Mouse (Mus musculus) ovary, postnatal 14 days (tissue): ENCODE data around the gene Sorcs3.
A peak's percentile ranks its signal among the peaks of the same experiment; 100 is the strongest.

Source experiments
- DNase-seq: peaks from one replicate; pipeline ENCODE4 v3.0.0; 2022; ENCODE audit warnings: low spot score

Gene Sorcs3

GRCm38 (mm10) chr19:48524527-48525214 lies 318.8 kb downstream of the Sorcs3 start:
- no peak for DNase-seq

- no peak for DNase-seq
Measured at GRCm38 (mm10) chr19:48533582-48533981, 327.8 kb downstream of the Sorcs3 start.

DNA sequence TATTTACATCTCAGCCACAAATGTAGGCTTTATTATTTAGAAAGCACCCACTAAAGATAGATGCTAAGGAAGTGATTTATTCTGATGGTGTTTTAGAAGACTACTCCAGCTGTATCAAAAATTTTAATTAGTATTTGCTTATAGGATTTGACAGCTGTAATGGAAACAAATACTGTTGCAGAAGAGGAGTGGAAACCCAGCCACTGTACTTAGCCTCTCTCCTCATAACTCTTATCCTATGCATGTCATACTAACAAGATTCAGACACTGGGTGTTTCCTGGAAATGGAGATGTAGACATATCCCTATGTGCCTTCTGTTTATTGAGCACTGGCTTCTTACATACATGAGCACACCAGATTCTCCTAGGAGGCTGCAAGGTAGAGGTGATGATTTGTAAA lies 338.5 kb downstream of the Sorcs3 start:
- DNase-seq, result no peak

DNA sequence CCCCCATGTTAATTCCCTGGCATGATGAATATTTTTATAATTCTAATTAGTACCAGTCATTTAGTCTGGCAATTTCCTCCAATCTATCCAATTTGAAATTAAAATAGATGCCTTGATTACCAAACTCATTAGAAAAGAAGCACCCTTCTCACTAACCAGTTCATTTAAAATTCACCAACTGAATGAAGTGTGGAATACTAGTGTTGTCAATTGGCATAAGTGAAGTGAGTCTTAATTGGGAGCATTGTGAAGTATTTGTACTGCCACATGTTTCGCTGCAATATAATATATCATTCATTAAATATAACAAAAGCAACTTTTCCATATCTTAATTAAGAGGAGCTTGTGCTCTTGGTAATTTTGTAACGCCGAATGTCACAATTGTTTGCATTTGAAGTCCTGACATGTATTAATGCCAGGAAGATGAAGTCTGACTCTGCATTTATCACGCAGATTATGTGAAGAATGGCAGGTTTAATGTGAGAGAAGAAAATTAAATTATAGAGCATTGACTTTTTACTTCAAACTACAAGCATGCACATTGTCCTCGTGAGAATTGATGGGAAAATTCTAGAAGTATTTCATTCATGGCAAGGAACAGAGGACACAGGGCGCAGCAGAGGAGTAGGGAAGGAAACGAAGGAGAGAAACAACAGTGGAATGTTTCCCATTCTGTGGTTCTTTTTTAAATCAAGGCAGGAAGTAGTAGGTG lies 339.8 kb downstream of the Sorcs3 start:
- no peak for DNase-seq

- no peak for DNase-seq
Measured at GRCm38 (mm10) chr19:48546133-48546448, 340.3 kb downstream of the Sorcs3 start.

GRCm38 (mm10) chr19:48548143-48548881 lies 342.5 kb downstream of the Sorcs3 start:
- no peak for DNase-seq

GRCm38 (mm10) chr19:48559432-48559831 lies 353.6 kb downstream of the Sorcs3 start:
- DNase-seq, result no peak

GRCm38 (mm10) chr19:48575736-48576135 lies 369.9 kb downstream of the Sorcs3 start:
- no peak for DNase-seq

- DNase-seq, result no peak
Measured at GRCm38 (mm10) chr19:48577169-48577568, 371.3 kb downstream of the Sorcs3 start.

GRCm38 (mm10) chr19:48584938-48585560 lies 379.2 kb downstream of the Sorcs3 start:
- no peak for DNase-seq

DNA sequence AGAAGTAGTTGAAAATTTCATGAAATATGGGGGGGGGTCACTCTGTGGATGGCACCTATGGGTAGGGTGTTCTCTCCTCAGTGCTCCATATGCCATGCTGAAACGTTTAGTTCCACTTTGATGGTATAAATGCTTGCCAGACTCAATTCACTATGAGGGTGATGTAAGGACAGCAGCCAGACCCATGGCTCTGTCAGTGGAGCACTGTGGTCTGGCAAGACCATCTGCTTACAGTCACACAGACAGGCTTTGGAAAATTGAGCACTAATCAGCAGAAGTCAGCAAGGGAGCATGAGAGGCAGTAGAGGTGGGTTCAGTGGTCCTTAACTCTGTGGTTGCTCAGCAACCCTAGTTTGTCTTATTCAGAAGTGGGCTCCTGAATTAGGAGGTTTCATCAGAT lies 411.1 kb downstream of the Sorcs3 start:
- DNase-seq, result no peak

- DNase-seq, result no peak
Measured at GRCm38 (mm10) chr19:48630671-48631327, 425.0 kb downstream of the Sorcs3 start.

- DNase-seq, result no peak
Measured at GRCm38 (mm10) chr19:48642566-48642965, 436.7 kb downstream of the Sorcs3 start.

DNA sequence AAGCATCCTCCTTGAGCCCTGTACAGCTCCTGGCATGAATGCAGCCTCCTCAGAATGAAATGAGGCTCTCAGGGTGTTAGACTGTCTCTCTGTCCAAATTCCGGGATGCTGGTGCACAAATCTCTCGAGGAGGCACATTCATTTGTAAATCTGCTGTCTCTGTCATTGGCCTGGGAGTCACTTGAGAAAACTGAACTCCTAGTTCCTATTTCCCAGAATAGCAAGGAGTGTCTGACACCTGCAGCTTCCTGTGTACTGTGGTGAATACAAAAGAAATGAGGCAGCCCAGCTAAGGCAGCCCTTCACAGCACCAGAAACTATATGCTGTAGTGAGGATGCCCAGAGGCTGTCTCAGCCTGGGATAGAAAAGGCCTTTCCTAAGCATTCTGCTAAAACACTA lies 444.1 kb downstream of the Sorcs3 start:
- DNase-seq, result no peak

GRCm38 (mm10) chr19:48651617-48652016 lies 445.8 kb downstream of the Sorcs3 start:
- DNase-seq, result no peak

- no peak for DNase-seq
Measured at GRCm38 (mm10) chr19:48660201-48660600, 454.4 kb downstream of the Sorcs3 start.

GRCm38 (mm10) chr19:48679896-48680295 lies 474.1 kb downstream of the Sorcs3 start:
- DNase-seq, result no peak

DNA sequence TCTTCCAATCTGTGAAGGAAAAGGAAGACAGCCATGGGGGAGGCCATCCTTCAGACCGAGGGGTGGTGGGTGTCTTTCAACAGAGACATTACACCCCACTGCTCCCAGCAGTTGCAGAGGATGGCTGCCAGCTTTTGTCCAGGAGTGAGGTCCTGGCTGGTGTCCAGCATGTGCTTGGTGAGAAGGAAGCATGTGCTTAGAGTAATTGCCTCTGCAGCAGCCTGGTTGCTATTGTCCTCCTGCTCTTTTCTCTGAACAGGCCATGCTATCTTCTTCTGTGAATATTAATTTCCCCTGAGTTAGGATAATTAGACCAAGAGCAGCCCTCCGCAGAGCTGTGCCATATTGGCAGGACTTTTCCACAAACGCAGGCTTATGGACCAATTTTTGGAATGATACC lies 476.7 kb downstream of the Sorcs3 start:
- peak; percentile 11 for DNase-seq

DNA sequence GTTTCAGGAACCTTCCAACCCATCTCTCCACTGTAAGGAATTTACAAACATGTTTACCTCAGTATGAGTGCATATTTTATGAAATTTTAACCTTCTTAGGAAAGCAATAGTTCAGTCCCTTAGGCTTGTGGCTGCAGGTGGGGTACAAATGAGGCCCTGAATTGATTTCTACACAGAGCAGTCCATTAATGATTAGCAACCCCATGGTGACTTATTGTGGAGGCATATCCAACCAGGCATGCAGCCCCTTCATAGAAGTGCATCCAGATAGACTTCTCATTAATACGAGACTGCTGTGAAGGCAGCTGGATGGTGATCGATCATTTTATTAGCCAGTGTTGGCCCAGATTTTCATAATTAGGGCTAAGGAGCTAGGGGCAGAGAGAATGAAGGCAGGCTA lies 480.5 kb downstream of the Sorcs3 start:
- DNase-seq, result no peak

DNA sequence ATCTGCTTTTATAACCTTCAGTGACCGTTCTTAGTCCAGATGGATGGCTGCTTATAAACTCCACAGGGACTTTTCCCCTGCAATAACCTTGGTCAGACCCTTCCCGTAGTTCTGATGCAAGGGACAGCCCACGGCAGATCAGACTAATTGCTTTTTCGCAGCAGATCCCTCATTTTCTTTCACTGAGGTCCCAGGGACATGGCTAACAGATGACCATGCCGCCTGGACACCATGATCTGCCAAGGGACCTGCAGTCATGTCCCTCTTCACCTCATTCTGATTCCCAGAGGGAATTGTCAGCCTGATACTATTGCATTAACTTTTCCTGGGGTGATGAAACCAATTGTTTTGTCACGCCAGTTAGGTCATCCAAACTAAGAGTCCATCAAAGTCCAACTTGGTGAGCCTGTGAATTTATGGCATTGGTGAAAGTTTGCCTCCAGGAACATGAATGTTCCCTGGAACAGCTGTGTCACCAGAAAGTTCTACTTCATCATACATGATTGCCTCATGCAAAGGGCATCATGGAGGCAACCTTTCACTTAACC lies 494.4 kb downstream of the Sorcs3 start:
- no peak for DNase-seq

- DNase-seq, result no peak
Measured at GRCm38 (mm10) chr19:48703763-48704162, 497.9 kb downstream of the Sorcs3 start.
